Mouse (Mus musculus) lung, postnatal 0 days (tissue): ENCODE data around the gene Nhlrc3. TPM values are rescaled to one million over a fixed set of nuclear protein-coding genes. Genes with fewer than 3 reads are reported as not detected.

Experiments
- ATAC-seq: fragments of 200-750 bp; cut with Nextera tagmentation; 2 replicates; pipeline ENCODE4 v1.8.0; 2017; ENCODE audit warnings: moderate library complexity
- DNase-seq: peaks from one replicate; pipeline ENCODE4 v3.0.0-alpha.2; 2016; ENCODE audit warnings: low spot score
- H3K27ac ChIP-seq: fragments of 300-500 bp; sonication (generic); 2 replicates; pipeline ENCODE4 v1.5.1; 2014; ENCODE audit warnings: antibody characterized with exemption, mild to moderate bottlenecking, low read length, mixed read lengths
- H3K27me3 ChIP-seq: fragments of 300-500 bp; sonication (generic); replicated peaks from 2 replicates; pipeline ENCODE4 v1.6.1; 2014; ENCODE audit warnings: low read length, mixed read lengths; ENCODE audit not compliant: insufficient read depth
- H3K36me3 ChIP-seq: fragments of 300-500 bp; sonication (generic); 2 replicates; pipeline ENCODE4 v1.6.1; 2014; ENCODE audit warnings: low read length, mixed read lengths; ENCODE audit not compliant: insufficient read depth
- H3K4me1 ChIP-seq: fragments of 300-500 bp; sonication (generic); 2 replicates; pipeline ENCODE4 v1.6.1; 2014; ENCODE audit warnings: antibody characterized with exemption, low read depth, low read length, mixed read lengths; ENCODE audit not compliant: insufficient read depth
- H3K4me2 ChIP-seq: fragments of 300-500 bp; sonication (generic); replicated peaks from 2 replicates; pipeline ENCODE4 v1.6.1; 2014; ENCODE audit warnings: low read depth, mild to moderate bottlenecking, low read length, moderate library complexity, mixed read lengths
- H3K4me3 ChIP-seq: fragments of 300-500 bp; sonication (generic); 2 replicates; pipeline ENCODE4 v1.5.1; 2014; ENCODE audit warnings: low read depth, low read length
- H3K9ac ChIP-seq: fragments of 300-500 bp; sonication (generic); replicated peaks from 2 replicates; pipeline ENCODE4 v1.6.1; 2014; ENCODE audit warnings: low read depth, mild to moderate bottlenecking
- H3K9me3 ChIP-seq: fragments of 300-500 bp; sonication (generic); 2 replicates; pipeline ENCODE4 v1.6.1; 2016; ENCODE audit warnings: low read length, mixed read lengths
- CTCF ChIP-seq: IDR thresholded peaks from 2 replicates; pipeline ENCODE4 v1.5.1; 2016; ENCODE audit warnings: antibody characterized with exemption, mild to moderate bottlenecking
- EP300 ChIP-seq: IDR thresholded peaks from 2 replicates; pipeline ENCODE4 v1.6.1; 2016; ENCODE audit warnings: antibody characterized with exemption, mild to moderate bottlenecking, control low read depth
- WGBS: fragments of 180-500 bp; shearing (Covaris S2); extraction: QIAGEN DNeasy Blood & Tissue Kit; methylation state at CpG from one replicate; pipeline ENCODE4 v1.1.7; 2014; 5-methylcytosine and 5-hydroxymethylcytosine counted together
- polyA plus RNA-seq: library from polyadenylated mRNA; unstranded; fragments of >200 nt; fragmentation: Nextera tagmentation; extraction: Ambion mirVana; gene quantifications from 2 replicates; pipeline ENCODE4 v1.2.1, GENCODE M21; 2015

Gene Nhlrc3
- polyA plus RNA-seq, 1 experiment from 2014 or later: 11.2 TPM

GRCm38 (mm10) chr3:53462701-53463045 lies 459 bp downstream of the Nhlrc3 start:
- TF ChIP-seq EP300: no peak
- 0 out of 2 replicates have a peak, but pooled peaks have one; percentile 4 for TF ChIP-seq CTCF
- Histone ChIP-seq H3K9me3 (no peaks in the 10 kb centered on the region), H3K4me1 (peaks cover 13% of the 10 kb centered on the region; the same call in 1 of the 2 replicates), H3K36me3 (peaks cover 10% of the 10 kb centered on the region; the same call in 1 of the 2 replicates), H3K4me2 (peak overlapping the region; percentile 76), H3K9ac (peak overlapping the region; percentile 60), H3K27ac (peak overlapping the region; percentile 88), H3K4me3 (peak overlapping the region; percentile 69), H3K27me3 (no peaks in the 10 kb centered on the region)
- 5% methylated on average over 9 of the region's 9 CpGs for WGBS
- ATAC-seq (no peak), DNase-seq (no peak)

- peak overlapping the region; percentile 55 for H3K27ac ChIP-seq
- H3K9ac ChIP-seq: no peak overlapping the region
- TF ChIP-seq CTCF (no peak), EP300 (no peak)
- H3K27me3 ChIP-seq: no peaks in the 10 kb centered on the region
- DNase-seq: peak; percentile 45
- no peaks in the 10 kb centered on the region for H3K9me3 ChIP-seq
- peak overlapping the region; percentile 25; the same call in 1 of the 2 replicates for H3K4me2 ChIP-seq
- H3K36me3 ChIP-seq: peaks cover 17% of the 10 kb centered on the region; the same call in 1 of the 2 replicates
- 0 out of 2 replicates have a peak, but pooled peaks cover 3% of the 10 kb centered on the region for H3K4me1 ChIP-seq
- WGBS: 36% methylated on average over 9 of the region's 9 CpGs
- no peak for ATAC-seq
- no peak overlapping the region for H3K4me3 ChIP-seq
These were observed 3.0 kb downstream of the Nhlrc3 start for GRCm38 (mm10) chr3:53460106-53460505.

GRCm38 (mm10) chr3:53457750-53458149 lies 5.4 kb downstream of the Nhlrc3 start:
- WGBS: 72% methylated on average over 5 of the region's 5 CpGs
- no peaks in the 10 kb centered on the region for H3K9me3 ChIP-seq
- ATAC-seq: no peak
- H3K4me1 ChIP-seq: 0 out of 2 replicates have a peak, but pooled peaks cover 3% of the 10 kb centered on the region
- no peak for TF ChIP-seq EP300
- TF ChIP-seq CTCF: no peak
- H3K36me3 ChIP-seq: peaks cover 17% of the 10 kb centered on the region; the same call in 1 of the 2 replicates
- no peak overlapping the region for H3K4me2 ChIP-seq
- no peaks in the 10 kb centered on the region for H3K27me3 ChIP-seq
- H3K4me3 ChIP-seq: no peak overlapping the region
- no peak overlapping the region for H3K27ac ChIP-seq
- H3K9ac ChIP-seq: no peak overlapping the region
- no peak for DNase-seq

- no peak overlapping the region for H3K27ac ChIP-seq
- H3K4me3 ChIP-seq: no peak overlapping the region
- no peaks in the 10 kb centered on the region for H3K4me1 ChIP-seq
- DNase-seq (peak; percentile 38), ATAC-seq (peak; percentile 64)
- H3K36me3 ChIP-seq: peaks cover 21% of the 10 kb centered on the region
- H3K9me3 ChIP-seq: no peaks in the 10 kb centered on the region
- 43% methylated on average over 7 of the region's 7 CpGs for WGBS
- no peak for TF ChIP-seq EP300
- TF ChIP-seq CTCF: no peak
- no peak overlapping the region for H3K9ac ChIP-seq
- no peak overlapping the region for H3K4me2 ChIP-seq
- H3K27me3 ChIP-seq: no peaks in the 10 kb centered on the region
These were observed 8.1 kb downstream of the Nhlrc3 start for GRCm38 (mm10) chr3:53454984-53455383.

GRCm38 (mm10) chr3:53454561-53454960 lies 8.6 kb downstream of the Nhlrc3 start:
- no peaks in the 10 kb centered on the region for H3K27me3 ChIP-seq
- TF ChIP-seq EP300 (no peak), CTCF (no peak)
- H3K9ac ChIP-seq: no peak overlapping the region
- ATAC-seq (no peak), DNase-seq (no peak)
- H3K4me2 ChIP-seq: no peak overlapping the region
- H3K4me1 ChIP-seq: no peaks in the 10 kb centered on the region
- H3K27ac ChIP-seq: no peak overlapping the region
- peaks cover 21% of the 10 kb centered on the region for H3K36me3 ChIP-seq
- H3K9me3 ChIP-seq: no peaks in the 10 kb centered on the region
- WGBS: 89% methylated on average over 6 of the region's 6 CpGs
- no peak overlapping the region for H3K4me3 ChIP-seq

- H3K27ac ChIP-seq: no peak overlapping the region
- no peak overlapping the region for H3K9ac ChIP-seq
- no peaks in the 10 kb centered on the region for H3K9me3 ChIP-seq
- no peaks in the 10 kb centered on the region for H3K27me3 ChIP-seq
- DNase-seq (no peak), ATAC-seq (no peak)
- TF ChIP-seq EP300 (no peak), CTCF (no peak)
- no peaks in the 10 kb centered on the region for H3K4me1 ChIP-seq
- peaks cover 21% of the 10 kb centered on the region for H3K36me3 ChIP-seq
- no peak overlapping the region for H3K4me2 ChIP-seq
- 92% methylated on average over 6 of the region's 6 CpGs for whole genome bisulfite sequencing
- H3K4me3 ChIP-seq: no peak overlapping the region
These were observed 9.1 kb downstream of the Nhlrc3 start for GRCm38 (mm10) chr3:53454005-53454404.

GRCm38 (mm10) chr3:53453346-53453745 lies 9.8 kb downstream of the Nhlrc3 start:
- Histone ChIP-seq H3K27me3 (no peaks in the 10 kb centered on the region), H3K27ac (no peak overlapping the region), H3K36me3 (peaks cover 16% of the 10 kb centered on the region), H3K4me3 (no peak overlapping the region), H3K4me1 (no peaks in the 10 kb centered on the region), H3K9me3 (no peaks in the 10 kb centered on the region), H3K9ac (no peak overlapping the region), H3K4me2 (no peak overlapping the region)
- peak; percentile 26 for DNase-seq
- 69% methylated on average over 7 of the region's 7 CpGs for WGBS
- no peak for TF ChIP-seq CTCF
- TF ChIP-seq EP300: no peak
- ATAC-seq: no peak
